Mouse (Mus musculus) lung, embryonic 16.5 days (tissue): ENCODE data around the gene Cep70. TPM values are rescaled to one million over a fixed set of nuclear protein-coding genes. Genes with fewer than 3 reads are reported as not detected.

Experiments
- ATAC-seq: fragments of 200-750 bp; cut with Nextera tagmentation; 2 replicates; pipeline ENCODE4 v1.8.0; 2017; ENCODE audit warnings: low read depth, mild to moderate bottlenecking, moderate library complexity
- H3K27ac ChIP-seq: fragments of 300-500 bp; sonication (generic); 2 replicates; pipeline ENCODE4 v1.5.1; 2014; ENCODE audit warnings: mild to moderate bottlenecking, control low read depth, low read length
- H3K27me3 ChIP-seq: fragments of 300-500 bp; sonication (generic); 2 replicates; pipeline ENCODE4 v1.6.1; 2014; ENCODE audit warnings: low read depth, low read length, mixed read lengths; ENCODE audit not compliant: control insufficient read depth, insufficient read depth
- H3K36me3 ChIP-seq: fragments of 300-500 bp; sonication (generic); 2 replicates; pipeline ENCODE4 v1.6.1; 2014; ENCODE audit warnings: low read length; ENCODE audit not compliant: control insufficient read depth, insufficient read depth
- H3K4me1 ChIP-seq: fragments of 300-500 bp; sonication (generic); replicated peaks from 2 replicates; pipeline ENCODE4 v1.6.1; 2014; ENCODE audit warnings: low read length, mixed read lengths; ENCODE audit not compliant: control insufficient read depth, insufficient read depth
- H3K4me2 ChIP-seq: fragments of 300-500 bp; sonication (generic); 2 replicates; pipeline ENCODE4 v1.6.1; 2014; ENCODE audit warnings: low read depth, low read length, control low read depth
- H3K4me3 ChIP-seq: fragments of 300-500 bp; sonication (generic); 2 replicates; pipeline ENCODE4 v1.5.1; 2014; ENCODE audit warnings: mild to moderate bottlenecking, low read length, control low read depth
- H3K9ac ChIP-seq: fragments of 300-500 bp; sonication (generic); 2 replicates; pipeline ENCODE4 v1.6.1; 2014; ENCODE audit warnings: low read length, control low read depth
- H3K9me3 ChIP-seq: fragments of 300-500 bp; sonication (generic); 2 replicates; pipeline ENCODE4 v1.6.1; 2016; ENCODE audit warnings: low read length; ENCODE audit not compliant: control insufficient read depth
- WGBS: fragments of 180-500 bp; shearing (Covaris S2); extraction: QIAGEN DNeasy Blood & Tissue Kit; methylation state at CpG from one replicate; pipeline ENCODE4 v1.1.7; 2014; 5-methylcytosine and 5-hydroxymethylcytosine counted together
- polyA plus RNA-seq: library from polyadenylated mRNA; unstranded; fragments of >200 nt; fragmentation: Nextera tagmentation; extraction: Ambion mirVana; gene quantifications from 2 replicates; pipeline ENCODE4 v1.2.1, GENCODE M21; 2015

The Cep70 gene
- polyA plus RNA-seq, 1 experiment from 2014 or later: 34.4 TPM

- H3K4me3 ChIP-seq: no peak overlapping the region
- H3K4me2 ChIP-seq: no peak overlapping the region
- no peaks in the 10 kb centered on the region for H3K36me3 ChIP-seq
- no peaks in the 10 kb centered on the region for H3K27me3 ChIP-seq
- no peak overlapping the region for H3K9ac ChIP-seq
- no peak for ATAC-seq
- no peaks in the 10 kb centered on the region for H3K9me3 ChIP-seq
- WGBS: 40% methylated on average over 1 of the region's 1 CpGs
- peaks cover 6% of the 10 kb centered on the region; the same call in 1 of the 2 replicates for H3K4me1 ChIP-seq
- no peak overlapping the region for H3K27ac ChIP-seq
These were observed 3.9 kb upstream of the Cep70 start for GRCm38 (mm10) chr9:99239256-99239655.

- ATAC-seq: no peak
- H3K4me3 ChIP-seq: no peak overlapping the region
- H3K36me3 ChIP-seq: no peaks in the 10 kb centered on the region
- WGBS: 62% methylated on average over 5 of the region's 5 CpGs
- no peak overlapping the region for H3K9ac ChIP-seq
- H3K9me3 ChIP-seq: no peaks in the 10 kb centered on the region
- H3K27me3 ChIP-seq: no peaks in the 10 kb centered on the region
- H3K4me2 ChIP-seq: no peak overlapping the region
- peaks cover 6% of the 10 kb centered on the region; the same call in 1 of the 2 replicates for H3K4me1 ChIP-seq
- H3K27ac ChIP-seq: no peak overlapping the region
These were observed 2.6 kb upstream of the Cep70 start for GRCm38 (mm10) chr9:99240571-99240970.

- no peak for ATAC-seq
- Histone ChIP-seq H3K27me3 (no peaks in the 10 kb centered on the region), H3K27ac (no peak overlapping the region), H3K9me3 (no peaks in the 10 kb centered on the region), H3K9ac (no peak overlapping the region), H3K4me3 (no peak overlapping the region; the same call in 1 of the 2 replicates), H3K4me1 (peaks cover 6% of the 10 kb centered on the region; the same call in 1 of the 2 replicates), H3K4me2 (peak overlapping the region; percentile 74; the same call in 1 of the 2 replicates), H3K36me3 (no peaks in the 10 kb centered on the region)
- 2% methylated on average over 7 of the region's 7 CpGs for WGBS
These were observed 1.1 kb upstream of the Cep70 start for GRCm38 (mm10) chr9:99242035-99242434.

GRCm38 (mm10) chr9:99242533-99243189, 506 bp upstream of the Cep70 start:
- H3K4me1 ChIP-seq: peaks cover 6% of the 10 kb centered on the region; the same call in 1 of the 2 replicates
- no peaks in the 10 kb centered on the region for H3K36me3 ChIP-seq
- H3K9ac ChIP-seq: peak overlapping the region; percentile 49
- peak; percentile 59; the same call in 1 of the 2 replicates for ATAC-seq
- peak overlapping the region; percentile 85 for H3K4me3 ChIP-seq
- H3K27me3 ChIP-seq: no peaks in the 10 kb centered on the region
- H3K27ac ChIP-seq: no peak overlapping the region
- no peaks in the 10 kb centered on the region for H3K9me3 ChIP-seq
- H3K4me2 ChIP-seq: peak overlapping the region; percentile 74
- WGBS: 8% methylated on average over 17 of the region's 17 CpGs

GRCm38 (mm10) chr9:99243895-99244293, 727 bp downstream of the Cep70 start:
- Histone ChIP-seq H3K4me3 (peak overlapping the region; percentile 85), H3K4me1 (peaks cover 6% of the 10 kb centered on the region; the same call in 1 of the 2 replicates), H3K9me3 (no peaks in the 10 kb centered on the region), H3K4me2 (peak overlapping the region; percentile 74), H3K27me3 (no peaks in the 10 kb centered on the region), H3K36me3 (no peaks in the 10 kb centered on the region), H3K9ac (peak overlapping the region; percentile 88), H3K27ac (peak overlapping the region; percentile 71)
- no peak for ATAC-seq
- WGBS: 2% methylated on average over 10 of the region's 10 CpGs

- Histone ChIP-seq H3K4me2 (no peak overlapping the region), H3K4me3 (no peak overlapping the region), H3K9ac (no peak overlapping the region), H3K27ac (no peak overlapping the region), H3K27me3 (no peaks in the 10 kb centered on the region), H3K9me3 (no peaks in the 10 kb centered on the region), H3K4me1 (no peaks in the 10 kb centered on the region), H3K36me3 (peaks cover 3% of the 10 kb centered on the region; the same call in 1 of the 2 replicates)
- 62% methylated on average over 8 of the region's 8 CpGs for WGBS
- no peak for ATAC-seq
These were observed 5.1 kb downstream of the Cep70 start for GRCm38 (mm10) chr9:99248304-99248703.

GRCm38 (mm10) chr9:99248906-99249305, 5.7 kb downstream of the Cep70 start:
- 96% methylated on average over 4 of the region's 4 CpGs for WGBS

GRCm38 (mm10) chr9:99253861-99254260, 10.7 kb downstream of the Cep70 start:
- H3K27me3 ChIP-seq: no peaks in the 10 kb centered on the region
- 73% methylated on average over 10 of the region's 10 CpGs for WGBS
- H3K27ac ChIP-seq: no peak overlapping the region
- no peak overlapping the region for H3K4me3 ChIP-seq
- H3K9ac ChIP-seq: no peak overlapping the region
- no peak for ATAC-seq
- H3K4me2 ChIP-seq: no peak overlapping the region
- peaks cover 5% of the 10 kb centered on the region for H3K36me3 ChIP-seq
- no peaks in the 10 kb centered on the region for H3K9me3 ChIP-seq
- H3K4me1 ChIP-seq: no peaks in the 10 kb centered on the region

More at GRCm38 (mm10) chr9:99248906-99249305, 5.7 kb downstream of the Cep70 start:
- Histone ChIP-seq H3K27ac (no peak overlapping the region), H3K4me3 (no peak overlapping the region), H3K36me3 (peaks cover 3% of the 10 kb centered on the region; the same call in 1 of the 2 replicates), H3K4me2 (no peak overlapping the region), H3K4me1 (no peaks in the 10 kb centered on the region), H3K9ac (no peak overlapping the region), H3K27me3 (no peaks in the 10 kb centered on the region), H3K9me3 (no peaks in the 10 kb centered on the region)
- ATAC-seq: no peak

GRCm38 (mm10) chr9:99256206-99256605, 13.0 kb downstream of the Cep70 start:
- Histone ChIP-seq H3K4me3 (no peak overlapping the region), H3K4me2 (no peak overlapping the region), H3K9ac (no peak overlapping the region), H3K9me3 (no peaks in the 10 kb centered on the region), H3K36me3 (peaks cover 5% of the 10 kb centered on the region), H3K27me3 (no peaks in the 10 kb centered on the region), H3K4me1 (no peaks in the 10 kb centered on the region), H3K27ac (no peak overlapping the region)
- ATAC-seq: no peak
- 84% methylated on average over 1 of the region's 1 CpGs for WGBS
